Mouse (Mus musculus): ENCODE measurements at regions not wholly inside any gene's neighbourhood (a gene's known extent, or its start where the extent isn't known, plus 50 kb on each side); places are given as distances from the start of the nearest gene placed in this dataset.
"Not testable (repeated sequence)": the region's sequence is repeated elsewhere in the genome, so short reads cannot be mapped to it uniquely, and the experiment has no call there.

DNA sequence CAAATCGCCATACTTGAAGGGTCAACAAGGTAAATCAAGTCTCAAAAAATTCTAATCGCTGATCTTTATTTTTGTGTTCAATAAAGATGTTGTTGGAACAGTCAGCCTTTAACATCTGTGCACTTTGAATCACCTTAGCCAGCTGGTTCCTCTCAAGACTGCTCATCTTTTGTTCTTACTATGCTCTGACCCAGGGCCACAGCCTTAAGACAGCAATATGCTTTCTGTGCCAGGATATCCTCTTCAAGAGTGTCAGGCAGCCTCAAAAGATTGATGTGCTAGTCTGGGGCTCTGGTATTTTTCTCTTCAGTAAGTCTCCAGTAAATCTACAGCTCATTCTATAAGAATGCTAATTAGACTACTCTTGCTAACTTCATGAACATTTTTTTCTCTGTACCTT is 199.9 kb downstream of the Dph6 start:
- DNase-seq (ENCODE audit: low spot score in 2 of 2), result no peak

DNA sequence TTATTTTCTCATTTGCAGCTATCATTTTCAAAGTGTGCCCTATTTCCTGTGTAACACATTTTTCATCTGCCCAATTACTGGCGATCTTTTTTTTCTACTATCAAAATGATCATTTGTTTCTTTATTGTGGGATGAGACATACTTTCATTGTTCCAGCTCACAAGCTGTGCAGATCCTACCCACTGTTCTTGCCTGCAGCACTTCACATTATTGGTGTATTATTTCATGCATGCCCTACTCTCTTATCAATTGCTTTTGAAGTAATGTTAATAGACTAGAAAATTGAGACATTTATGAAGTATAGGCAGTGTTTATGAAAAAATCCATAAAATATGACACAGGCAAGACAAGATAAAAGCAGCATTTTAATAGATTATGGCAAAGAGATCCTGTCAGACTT is 204.6 kb downstream of the Dph6 start:
- no peak for DNase-seq (ENCODE audit: low spot score in 2 of 2)

DNA sequence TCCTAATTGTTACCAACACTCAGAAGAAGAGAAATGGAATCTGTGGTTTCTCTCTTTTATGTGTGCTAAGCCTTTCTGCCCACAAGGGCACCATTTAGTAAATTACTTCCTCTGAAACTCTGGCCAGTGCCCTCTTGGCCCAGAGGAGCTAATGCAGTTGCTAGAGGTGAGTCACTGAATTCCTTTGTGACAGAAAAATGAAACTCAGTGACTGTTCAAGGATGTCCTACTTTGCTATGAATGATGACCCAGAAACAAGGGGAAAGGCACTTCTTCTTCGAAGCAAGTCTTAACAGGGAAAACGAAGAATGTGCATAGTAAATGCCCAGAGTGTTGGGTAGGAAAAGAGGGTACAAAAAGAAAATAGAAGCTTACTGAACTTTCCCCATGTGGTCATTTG is 211.0 kb downstream of the Dph6 start:
- no peak for DNase-seq (ENCODE audit: low spot score in 2 of 2)

DNA sequence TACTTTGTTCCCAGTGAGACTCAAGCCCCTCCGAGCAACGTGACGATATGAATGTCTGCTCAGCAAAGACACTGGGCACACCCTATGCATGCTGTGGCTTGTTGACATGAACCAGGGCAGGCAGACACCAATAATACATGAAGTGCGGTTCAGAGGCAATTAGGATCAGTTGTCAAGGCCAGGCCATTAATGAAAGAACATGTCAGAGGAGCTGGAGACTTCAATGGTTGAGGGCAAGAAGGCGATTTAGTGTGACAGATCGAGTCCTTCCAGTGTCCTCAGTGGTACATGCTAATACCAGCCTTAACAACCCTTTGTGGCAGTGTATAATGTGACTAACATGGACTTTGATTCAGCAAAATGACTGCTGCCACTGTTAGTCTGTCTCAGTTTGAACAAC is 213.8 kb downstream of the Dph6 start:
- DNase-seq (ENCODE audit: low spot score in 2 of 2), result no peak

DNA sequence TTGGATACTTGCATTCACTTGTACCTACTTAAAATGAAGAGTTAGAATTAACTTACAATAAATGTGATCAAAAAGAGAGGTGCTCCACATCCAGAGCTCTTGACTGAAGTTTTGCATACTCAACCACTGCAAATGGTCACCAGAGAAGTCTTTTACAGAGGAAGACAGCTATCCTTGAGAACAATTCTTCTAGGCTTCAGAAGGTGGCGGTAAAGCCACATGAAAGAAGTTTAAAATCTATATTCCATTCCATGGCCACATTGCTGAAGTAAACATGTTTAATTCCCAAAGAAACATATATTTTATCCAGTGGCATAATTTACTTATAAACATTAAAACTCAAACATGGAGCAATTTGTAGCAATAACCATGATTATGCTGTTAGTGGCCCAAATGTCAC is 215.1 kb downstream of the Dph6 start:
- no peak for DNase-seq (ENCODE audit: low spot score in 2 of 2)

DNA sequence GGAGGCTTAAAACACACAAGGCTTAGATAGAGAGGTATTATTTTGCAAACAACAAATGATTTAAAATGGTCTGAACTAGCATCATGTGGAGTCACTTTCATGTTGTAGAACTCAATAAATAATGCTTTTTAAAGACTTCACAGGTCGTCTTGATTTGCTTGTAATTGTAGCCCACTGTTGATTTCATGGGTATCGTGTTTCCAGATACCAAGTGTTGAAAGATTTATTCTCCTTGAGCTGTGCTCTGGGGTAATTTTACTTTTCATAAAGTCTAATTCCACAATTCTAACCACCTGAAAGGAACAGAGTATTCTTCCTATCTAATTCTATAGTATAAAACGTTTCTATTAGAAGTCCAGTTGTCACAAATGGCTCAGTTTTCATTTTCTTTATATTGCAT is 216.7 kb downstream of the Dph6 start:
- no peak for DNase-seq (ENCODE audit: low spot score in 2 of 2)

DNA sequence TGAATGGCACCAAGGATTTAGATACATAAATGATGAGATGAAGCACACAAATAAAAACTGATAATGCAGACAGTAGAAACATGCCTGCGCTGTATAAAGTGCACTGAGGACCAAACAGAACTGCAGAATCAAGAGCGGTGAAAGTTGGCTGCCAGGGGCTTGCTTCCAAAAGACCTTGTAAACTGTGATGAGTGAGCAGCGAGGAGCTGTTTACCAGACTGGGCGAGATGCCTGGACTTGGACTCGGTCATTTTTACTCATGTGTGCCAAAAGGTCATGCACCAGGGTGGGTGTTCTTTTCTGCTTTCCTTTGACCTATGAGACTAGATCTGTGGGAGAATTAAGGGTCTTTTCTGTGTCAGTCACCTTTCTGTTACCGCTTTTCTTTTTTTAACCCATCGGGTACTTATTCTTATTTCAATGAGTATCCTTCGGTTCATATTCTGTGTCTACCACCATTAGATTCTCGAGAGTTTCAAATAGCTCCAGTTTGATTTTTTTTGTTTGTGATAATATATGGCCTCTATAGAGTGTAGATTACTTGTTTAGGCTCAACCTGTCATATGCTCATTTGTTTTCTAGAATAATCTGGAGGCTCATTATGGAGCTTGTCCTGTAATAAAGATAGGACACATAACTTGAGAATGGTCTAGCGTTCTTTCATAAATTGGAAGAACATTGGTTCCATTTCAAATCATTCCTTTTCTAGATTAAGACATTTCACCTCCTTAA is 226.3 kb upstream of the Zfp770 start:
- peak; percentile 11 to 19 for DNase-seq (ENCODE audit: low spot score in 2 of 2)

DNA sequence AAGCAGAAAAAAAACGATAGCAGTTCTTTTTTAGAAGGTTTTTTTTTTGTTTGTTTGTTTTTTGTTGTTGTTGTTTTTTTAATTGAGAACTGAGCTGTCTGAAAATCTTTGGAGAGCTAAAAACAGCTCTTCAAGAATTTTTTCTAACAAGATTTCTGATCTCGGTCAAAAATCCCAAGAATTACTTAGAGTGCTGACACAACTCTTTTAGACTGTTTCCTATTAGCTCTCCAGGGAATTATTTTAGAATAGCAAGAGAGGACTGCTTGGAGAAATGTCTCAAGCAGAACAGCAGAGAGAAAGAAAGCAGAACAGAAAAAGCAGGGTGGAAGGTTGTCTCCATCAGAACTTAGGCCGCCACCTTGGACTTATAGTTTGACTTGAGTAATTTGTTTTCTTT is 218.1 kb upstream of the Zfp770 start:
- no peak for DNase-seq (ENCODE audit: low spot score in 2 of 2)

DNA sequence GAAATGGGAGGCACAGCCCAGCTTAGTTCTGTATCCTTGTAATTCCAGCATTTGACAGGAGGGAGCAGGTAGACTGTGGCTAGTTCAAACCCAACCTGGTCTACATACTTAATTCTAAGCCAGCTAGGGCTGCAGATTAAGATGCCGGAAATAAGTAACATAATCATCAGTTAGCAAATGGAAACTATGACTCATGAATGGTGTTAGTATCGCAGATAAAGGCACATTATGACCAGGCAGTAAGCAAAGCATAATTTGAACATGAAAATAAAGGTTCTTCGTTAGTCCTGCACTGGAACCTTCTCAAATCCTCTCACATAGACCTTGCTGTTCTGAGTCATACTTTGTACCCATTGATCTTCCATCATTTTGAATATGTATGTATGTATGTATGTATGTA is 211.7 kb upstream of the Zfp770 start:
- DNase-seq (ENCODE audit: low spot score in 2 of 2), result no peak

DNA sequence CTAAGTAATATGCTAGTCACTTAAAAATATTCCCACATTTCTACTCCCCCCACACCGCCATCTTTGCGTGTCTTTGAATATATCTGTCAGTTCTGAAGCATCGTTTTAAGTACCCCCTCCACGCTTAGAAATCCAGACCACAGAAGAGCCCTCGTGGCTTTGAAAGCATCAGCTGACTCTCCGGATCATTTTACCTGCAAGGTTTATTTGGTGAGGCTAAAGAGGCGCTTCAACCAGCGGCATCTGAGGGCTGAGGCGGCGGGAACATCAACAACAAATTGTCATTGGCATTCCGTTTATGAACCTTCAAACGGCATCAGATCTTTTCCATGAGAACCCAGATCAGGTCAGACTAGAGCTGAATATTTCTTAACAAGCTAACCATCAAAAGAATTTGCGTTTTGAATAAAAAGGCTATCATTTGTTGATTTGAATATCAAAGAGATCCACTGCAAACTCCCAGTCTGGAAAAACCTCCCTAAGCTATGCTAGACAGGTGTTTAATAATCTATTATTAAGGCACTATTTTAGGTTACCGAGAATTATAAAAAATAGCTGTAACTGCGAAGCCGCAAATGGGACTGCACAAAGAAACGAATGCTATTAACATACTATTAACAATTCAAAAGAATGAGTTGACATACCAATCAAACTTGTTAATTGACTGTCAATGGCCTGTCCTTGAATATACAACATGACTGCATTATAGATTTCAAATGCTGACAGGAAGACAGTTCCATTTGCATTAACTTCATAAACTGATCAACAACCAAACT is 210.9 kb upstream of the Zfp770 start:
- DNase-seq (ENCODE audit: low spot score in 2 of 2), result no peak

DNA sequence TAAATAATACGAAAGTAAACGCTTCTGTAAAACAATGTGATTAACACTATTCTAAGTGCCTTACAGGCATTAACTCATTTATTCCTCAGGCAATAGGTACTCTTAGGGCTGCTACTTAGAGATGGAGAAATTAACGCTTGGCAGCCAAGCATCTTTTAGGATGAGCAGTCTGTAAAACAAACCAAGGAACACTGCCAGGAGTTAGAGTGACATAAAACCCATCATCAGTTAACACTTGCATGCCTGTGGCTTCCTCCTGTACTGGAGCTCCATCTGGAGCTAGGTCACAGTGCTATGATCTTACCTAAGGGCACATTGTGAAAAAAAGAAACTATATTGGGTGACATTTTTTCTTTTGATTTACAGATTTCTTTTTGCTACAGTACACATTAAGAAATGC is 209.4 kb upstream of the Zfp770 start:
- DNase-seq (ENCODE audit: low spot score in 2 of 2), result no peak

DNA sequence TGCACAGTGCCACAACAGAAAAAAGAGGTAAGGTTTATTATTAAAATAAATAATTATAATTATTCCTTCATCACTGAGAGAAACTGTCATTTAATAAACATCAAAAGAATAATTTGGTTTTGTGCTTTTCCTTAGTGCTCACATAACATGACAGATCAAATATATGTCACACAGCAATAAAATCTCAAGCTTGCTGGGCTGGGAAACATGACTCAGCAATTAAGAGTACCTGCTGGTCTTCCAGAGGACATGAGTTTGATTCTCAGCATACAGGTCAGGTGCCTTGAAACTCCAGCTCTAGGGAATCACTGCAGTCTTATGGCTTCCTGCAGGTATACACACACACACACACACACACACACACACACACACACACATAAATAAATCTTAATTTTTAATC is 208.3 kb upstream of the Zfp770 start:
- no peak for DNase-seq (ENCODE audit: low spot score in 2 of 2)

DNA sequence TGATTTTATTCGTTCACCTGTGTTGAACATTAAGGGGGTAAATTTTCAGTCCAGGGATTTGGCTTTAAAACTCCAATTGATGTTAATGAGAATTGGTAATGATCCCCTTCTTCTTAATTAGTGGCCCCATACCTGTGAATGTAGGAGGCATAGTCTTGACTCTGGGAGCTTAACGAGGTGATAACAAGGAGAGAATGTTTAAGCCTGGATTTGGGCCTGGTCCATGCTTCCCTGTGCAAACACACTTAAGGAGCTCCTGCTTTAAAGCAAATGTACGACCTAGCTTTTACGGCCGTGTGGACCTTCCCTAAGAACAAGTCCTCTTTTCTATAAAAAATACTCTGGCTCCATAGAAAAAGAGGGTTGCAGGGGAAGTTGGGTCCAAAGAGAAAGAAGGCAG is 206.1 kb upstream of the Zfp770 start:
- no peak for DNase-seq (ENCODE audit: low spot score in 2 of 2)

DNA sequence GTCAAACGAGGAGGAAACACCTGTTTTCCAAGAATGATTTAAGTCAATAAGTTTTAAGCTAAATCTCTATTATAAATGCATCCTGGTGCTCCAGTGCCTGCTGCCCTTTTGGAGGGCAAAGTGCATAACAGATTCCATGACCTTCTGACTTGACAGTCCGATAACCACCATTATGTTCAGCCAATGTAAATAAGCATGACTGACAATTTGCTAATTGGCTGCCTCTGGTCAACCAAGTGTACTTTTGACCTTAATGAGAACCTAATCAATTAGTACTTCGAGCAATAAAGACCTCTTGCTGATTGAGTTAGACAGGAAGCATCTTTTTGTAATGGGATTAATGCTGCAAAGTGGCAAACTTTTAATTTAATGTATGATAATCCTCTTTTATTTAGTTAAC is 183.3 kb upstream of the Zfp770 start:
- DNase-seq (ENCODE audit: low spot score in 2 of 2), result no peak

DNA sequence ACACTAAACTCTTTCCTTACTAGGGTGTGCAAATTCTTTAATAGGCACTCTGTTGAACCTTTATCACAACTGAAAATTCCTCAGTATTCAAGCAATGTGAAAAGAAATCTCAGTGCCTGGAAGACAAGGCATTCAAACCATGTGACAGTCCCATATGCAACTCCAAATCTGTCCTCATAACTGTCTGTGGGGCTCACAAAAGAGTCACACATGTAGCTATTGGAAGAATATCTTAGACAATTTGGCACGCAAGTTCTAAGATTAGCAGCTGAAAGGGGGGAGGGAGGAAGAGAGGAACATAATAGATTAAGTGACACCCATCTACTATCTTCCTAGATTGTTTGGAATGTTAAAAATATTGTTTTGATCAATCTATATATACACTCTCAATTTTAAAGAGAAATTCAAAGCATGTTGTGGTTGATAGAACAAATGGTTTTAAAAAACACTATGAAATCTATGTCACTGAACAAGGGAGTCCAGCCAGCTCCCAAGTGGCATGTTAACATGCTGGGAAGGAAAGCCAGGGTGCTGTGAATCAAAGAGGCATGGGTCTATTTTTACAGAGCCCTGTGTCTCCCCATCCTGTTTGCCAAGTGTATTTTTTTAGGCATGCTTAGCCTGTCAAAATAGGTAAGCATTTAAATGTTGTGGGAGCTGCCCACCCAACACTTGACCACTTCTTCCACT is 177.7 kb upstream of the Zfp770 start:
- no peak for DNase-seq (ENCODE audit: low spot score in 2 of 2)

DNA sequence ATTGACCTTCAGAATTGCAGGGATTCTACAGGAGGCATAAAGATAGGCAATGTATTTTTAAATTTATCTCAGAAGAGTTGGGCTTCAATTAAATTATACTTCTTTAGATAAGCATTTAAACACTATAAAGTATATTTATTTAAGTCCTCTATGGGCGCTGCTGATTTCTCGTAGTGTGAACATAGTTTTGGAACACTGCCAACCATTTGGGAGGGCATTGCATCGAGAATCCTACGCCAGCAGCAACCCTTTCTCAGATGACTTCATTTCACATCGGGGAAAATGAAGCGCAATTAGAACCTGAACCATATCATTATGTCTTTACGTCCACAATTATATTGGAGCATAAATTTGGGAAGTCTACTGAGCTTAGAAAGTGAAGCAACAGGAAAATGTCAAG is 172.2 kb upstream of the Zfp770 start:
- no peak for DNase-seq (ENCODE audit: low spot score in 2 of 2)

DNA sequence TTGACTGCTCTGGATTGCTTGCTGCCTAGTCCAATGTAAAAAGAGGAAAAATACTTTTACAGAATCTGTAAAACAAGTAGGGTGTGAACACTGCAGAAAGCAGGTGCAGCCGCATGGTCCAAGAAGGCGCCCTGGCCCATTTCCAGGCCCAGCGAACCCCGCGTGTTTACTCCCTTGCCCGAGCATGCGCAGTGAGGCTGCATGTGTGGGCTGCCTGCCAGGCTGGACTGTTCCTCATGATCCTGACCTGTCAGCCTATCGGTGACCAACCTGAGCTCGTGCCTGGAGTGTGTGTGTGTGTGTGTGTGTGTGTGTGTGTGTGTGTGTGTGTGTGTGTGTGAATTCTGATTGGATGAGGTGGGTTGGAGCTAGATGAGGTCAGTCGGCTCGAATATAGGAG is 152.6 kb upstream of the Zfp770 start:
- not testable (repeated sequence) for DNase-seq (ENCODE audit: low spot score in 2 of 2)

DNA sequence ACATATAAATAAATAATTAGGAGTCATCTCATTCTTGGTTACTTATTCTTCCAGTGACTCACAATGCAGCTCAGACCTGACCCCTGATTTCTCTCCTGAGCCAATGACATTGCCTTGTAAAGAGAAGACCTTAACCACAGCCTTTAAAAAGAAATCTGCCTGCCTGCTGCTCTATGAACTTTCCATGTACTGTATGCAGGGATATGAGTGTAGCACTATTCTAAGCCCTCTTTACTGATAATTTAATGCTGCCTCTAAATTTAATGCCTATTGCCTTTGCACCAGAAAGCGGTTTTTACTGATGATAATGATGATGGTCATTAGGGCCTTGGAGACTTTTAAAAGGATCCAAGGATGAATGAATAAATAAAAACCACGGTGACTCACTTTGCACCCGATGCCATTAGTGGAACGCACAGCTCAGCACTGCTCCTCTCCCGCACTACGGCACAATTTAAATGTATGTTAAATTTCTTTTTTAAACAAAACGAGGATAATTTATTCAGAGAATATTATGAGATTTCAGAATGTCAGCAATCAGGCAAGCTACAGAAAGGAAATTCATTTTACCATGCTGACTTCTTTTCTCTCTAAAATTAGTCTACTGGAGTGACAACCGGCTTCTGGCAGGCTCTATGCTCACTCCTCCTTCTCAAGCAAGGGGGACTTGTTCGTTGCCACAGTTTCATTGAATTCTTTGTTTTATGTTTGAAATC is 139.5 kb upstream of the Zfp770 start:
- DNase-seq (ENCODE audit: low spot score in 2 of 2), result no peak

DNA sequence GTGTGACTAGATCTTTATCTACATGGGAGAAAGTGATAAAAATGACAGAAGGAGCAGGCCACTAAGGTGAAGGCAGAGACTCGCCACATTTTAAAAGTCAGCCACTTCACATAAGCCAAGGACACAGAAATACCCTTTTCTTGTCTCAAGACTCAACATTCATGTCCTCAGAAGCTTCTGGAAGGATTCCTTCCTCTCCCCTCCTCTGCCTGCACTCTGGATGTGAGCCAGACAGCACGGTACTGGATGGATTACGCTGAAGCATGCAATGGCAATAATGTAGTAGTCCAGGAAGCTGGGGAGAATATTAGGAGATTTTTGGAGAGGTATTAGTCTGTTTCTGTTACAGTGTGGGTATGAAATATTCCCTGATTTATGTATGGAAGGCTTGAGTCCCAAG is 100.5 kb upstream of the Zfp770 start:
- no peak for DNase-seq (ENCODE audit: low spot score in 2 of 2)

DNA sequence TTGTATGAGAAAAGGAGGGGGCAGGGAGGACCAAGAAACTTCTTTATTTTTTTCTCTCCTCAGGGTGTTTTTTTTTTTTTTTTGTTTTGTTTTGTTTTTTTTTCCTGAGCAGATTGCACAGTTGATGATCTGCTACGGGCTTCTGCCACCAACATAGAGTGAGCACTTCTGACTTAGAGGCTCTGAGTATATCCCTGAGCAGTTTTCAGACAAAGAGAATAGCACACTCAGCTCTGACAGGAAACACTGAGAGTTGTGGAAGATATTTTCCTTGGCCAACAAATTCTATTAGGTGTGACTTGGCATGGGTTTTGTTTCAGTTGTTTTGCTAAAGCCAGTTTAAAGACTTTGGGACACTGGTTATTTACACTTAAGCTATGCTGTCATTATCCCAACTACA is 93.8 kb upstream of the Zfp770 start:
- DNase-seq (ENCODE audit: low spot score in 2 of 2), result no peak

DNA sequence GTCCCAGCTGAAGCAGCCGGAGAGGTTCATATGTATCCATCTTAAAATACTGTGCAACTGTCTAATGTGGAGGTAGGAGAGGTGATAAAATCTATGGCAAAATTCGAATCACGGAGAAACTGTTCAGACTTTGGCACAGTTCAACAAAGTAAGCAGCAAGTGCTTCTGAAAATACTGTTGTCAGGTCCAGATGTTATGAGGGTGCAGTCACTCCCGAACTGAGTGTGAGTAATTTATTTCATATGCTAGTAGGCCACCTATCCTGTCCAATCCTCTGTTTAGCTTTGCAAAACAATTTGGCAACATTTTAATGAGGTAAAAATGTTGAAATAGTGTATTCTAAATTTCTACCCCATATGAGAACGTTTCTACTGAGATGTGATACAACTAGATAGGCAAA is 90.1 kb upstream of the Zfp770 start:
- no peak for DNase-seq (ENCODE audit: low spot score in 2 of 2)

DNA sequence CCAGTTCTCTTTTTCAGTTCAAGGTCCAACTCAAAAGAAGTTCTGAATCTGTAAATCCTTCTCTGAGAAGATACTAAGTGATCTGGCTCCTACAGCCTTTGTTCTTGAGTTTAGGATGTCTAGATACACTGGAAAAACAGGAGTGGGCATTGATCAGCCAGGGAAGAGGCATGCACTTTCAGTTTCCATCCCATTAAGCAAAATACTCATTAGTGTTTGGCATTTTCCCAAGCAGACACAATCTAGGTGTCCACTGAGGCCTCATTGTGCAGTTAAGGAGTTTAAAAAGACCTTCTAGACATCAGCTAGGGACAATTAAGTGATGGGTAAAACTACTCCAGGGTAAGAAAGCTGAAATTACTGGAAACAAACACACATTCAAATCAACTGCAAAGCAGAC is 74.3 kb upstream of the Zfp770 start:
- no peak for DNase-seq (ENCODE audit: low spot score in 2 of 2)

Data from layer of hippocampus, adult 8-10 months (tissue).